Mouse (Mus musculus): ENCODE data around the gene Nup62.

GRCm38 (mm10) chr7:44810365-44810764 is 5.5 kb upstream of the Nup62 start:
- TF ChIP-seq CTCF (IDR thresholded peaks at IDR 0.05; ENCODE audit: control insufficient read depth, insufficient read depth, insufficient read length) = no peak
- TF ChIP-seq USF1 (IDR thresholded peaks at IDR 0.05; ENCODE audit: low read depth) = no peak
- TF ChIP-seq MAX (IDR thresholded peaks at IDR 0.05) = no peak
- no peak for TF ChIP-seq MYOG (IDR thresholded peaks at IDR 0.05; ENCODE audit: control insufficient read depth, extremely low read depth, insufficient read length)
- no peak for TF ChIP-seq CEBPB (IDR thresholded peaks at IDR 0.05; ENCODE audit: low read depth)
